Mouse (Mus musculus) liver, postnatal 0 days (tissue): ENCODE measurements around the gene Gm3187.
"Not testable (repeated sequence)": the region's sequence is repeated elsewhere in the genome, so short reads cannot be mapped to it uniquely, and the experiment has no call there.

ENCODE experiments used
- CTCF ChIP-seq: sonication (generic); IDR thresholded peaks from 2 replicates; pipeline ENCODE4 v1.5.1; 2016; ENCODE audit warnings: antibody characterized with exemption, low read depth
- EP300 ChIP-seq: IDR thresholded peaks from 2 replicates; pipeline ENCODE4 v1.6.1; 2016; ENCODE audit warnings: antibody characterized with exemption, low read depth, mild to moderate bottlenecking

GRCm38 (mm10) chr14:5501374-5501773, 17.4 kb downstream of the Gm3187 start, which contains the start of gene Gm3488:
- not testable (repeated sequence) for TF ChIP-seq EP300, CTCF
